Mouse (Mus musculus): Measurements from ENCODE around the gene Nfkbib.

Gene Nfkbib

GRCm38 (mm10) chr7:28769414-28769958 is 2.2 kb upstream of the Nfkbib start:
- no peak for DNase-seq (ENCODE audit: low spot score in 2 of 2)

- DNase-seq (ENCODE audit: low spot score in 2 of 2) = no peak
Measured at GRCm38 (mm10) chr7:28766910-28767309, 402 bp downstream of the Nfkbib start.

DNA sequence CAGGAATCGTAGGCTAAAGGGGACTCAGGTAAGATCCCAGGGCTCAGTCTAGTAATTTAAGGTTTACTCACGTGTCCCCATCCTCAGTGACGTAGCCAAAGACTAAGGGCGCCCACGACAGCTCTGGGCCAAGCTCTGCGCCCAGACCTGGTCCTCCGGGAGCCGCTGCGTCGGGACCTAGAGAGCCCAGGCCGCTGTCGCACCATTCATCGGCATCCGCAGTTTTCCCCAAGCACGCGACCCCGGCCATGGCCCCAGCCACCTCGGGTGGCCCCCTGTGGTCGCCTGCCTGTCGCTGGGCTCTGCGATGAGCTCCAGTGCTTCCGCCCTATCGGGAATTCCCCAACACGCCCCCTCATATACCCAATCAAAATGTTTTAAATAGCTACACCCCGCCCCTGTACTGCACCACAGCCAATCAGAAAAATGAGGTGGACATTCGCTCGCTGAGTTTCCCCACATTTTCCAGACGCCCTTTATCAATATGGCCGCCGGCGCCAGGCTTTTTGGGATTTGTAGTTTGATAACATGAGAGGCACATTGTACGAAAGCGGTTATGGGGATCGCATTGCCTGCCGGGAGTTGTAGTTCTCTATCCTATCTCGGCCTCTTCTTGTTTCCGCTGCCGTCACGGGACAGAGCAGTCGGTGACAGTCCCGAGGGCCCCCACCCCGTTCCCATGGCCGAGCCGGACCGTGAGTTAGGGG is 986 bp downstream of the Nfkbib start, which contains the start of gene Sirt2:
TSS of gene Sirt2 (plus strand) at position 563 of the 707 bp plus-strand sequence.
- DNase-seq (ENCODE audit: low spot score in 2 of 2) = peak; percentile 93 to 96

- no peak for DNase-seq (ENCODE audit: low spot score in 2 of 2)
Measured at GRCm38 (mm10) chr7:28765211-28765610, 2.1 kb downstream of the Nfkbib start.

DNA sequence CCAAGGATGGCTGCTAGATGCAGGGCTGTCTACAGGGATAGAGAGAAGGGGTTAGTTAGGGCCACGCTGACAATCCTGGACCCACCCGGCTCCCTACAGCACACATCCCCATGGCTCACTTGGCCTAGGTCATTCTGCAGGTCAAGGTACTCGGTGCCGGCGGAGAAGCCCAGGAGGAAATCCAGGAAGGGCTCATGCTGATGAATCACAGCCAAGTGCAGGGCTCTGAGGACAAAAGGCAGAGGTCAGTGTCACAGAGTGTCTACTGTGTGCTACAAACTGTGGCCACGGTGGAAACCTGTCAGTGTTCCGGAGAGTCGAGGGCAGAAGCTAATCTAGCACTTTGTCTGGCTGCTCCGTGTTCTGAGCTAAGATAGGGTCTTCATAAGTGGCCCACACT is 5.4 kb downstream of the Nfkbib start:
- DNase-seq (ENCODE audit: low spot score in 2 of 2) = no peak

DNA sequence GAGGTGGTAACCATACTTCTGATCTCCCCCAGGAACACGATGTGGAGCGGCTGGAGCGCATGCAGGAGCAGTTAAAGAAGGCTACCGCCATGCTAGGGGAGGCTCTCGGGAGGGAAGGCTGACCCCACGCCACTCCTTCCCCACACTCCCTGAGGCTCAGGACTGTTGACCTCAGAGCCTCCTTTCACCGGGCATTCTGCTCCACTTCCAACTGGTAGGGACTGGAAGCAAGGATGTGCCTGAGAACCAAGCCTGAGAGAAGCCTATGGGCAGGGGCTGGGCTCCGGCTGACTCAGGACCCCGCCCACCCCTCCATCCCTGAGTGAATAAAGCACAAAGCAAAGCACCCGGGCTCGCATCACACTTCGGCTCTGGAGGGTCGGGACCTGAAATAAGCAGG is 8.7 kb downstream of the Nfkbib start:
- no peak for DNase-seq (ENCODE audit: low spot score in 2 of 2)

DNA sequence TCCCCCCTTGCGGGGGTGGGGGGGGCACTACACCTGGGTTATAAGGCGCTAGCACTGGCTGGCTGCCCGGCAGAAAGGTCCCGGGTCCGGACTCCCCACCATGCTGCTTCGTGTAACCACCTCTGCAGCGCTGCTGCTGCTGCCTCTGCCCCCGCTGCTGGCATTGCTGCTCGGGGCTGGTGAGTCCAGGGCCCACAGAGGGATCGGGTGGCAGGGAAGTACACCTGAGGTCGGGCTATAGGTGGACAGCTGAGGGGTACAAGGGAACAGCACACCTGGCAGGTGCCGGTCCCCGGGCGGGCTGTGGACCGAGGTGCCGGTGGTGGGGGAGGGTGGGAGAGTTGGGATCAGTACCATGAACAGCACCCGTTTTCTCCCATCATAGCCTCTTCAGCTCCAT is 11.2 kb downstream of the Nfkbib start, which contains the start of gene Ccer2:
TSS of gene Ccer2 (plus strand) at position 96 of the 400 bp plus-strand sequence.
- no peak for DNase-seq (ENCODE audit: low spot score in 2 of 2)

DNA sequence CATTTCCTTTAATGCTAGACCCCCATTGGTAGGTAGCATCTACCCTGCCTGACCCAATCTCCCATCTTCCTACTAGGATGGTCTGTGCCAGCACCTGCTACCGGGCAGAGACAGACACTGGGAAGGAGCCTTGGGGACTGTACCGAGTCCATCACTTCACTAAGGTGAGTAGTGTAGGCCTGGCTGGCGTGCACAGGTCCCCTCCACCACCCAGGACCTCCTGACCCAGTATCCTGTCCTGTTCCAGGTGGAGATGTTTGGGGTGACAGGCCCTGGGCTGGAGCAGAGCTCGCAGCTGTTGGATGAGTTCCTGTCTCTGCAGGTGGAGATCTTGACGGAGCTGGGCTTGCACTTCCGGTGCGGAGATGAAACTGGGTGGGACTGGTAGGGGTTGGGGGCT is 17.4 kb downstream of the Nfkbib start:
- DNase-seq (ENCODE audit: low spot score in 2 of 2) = no peak

DNA sequence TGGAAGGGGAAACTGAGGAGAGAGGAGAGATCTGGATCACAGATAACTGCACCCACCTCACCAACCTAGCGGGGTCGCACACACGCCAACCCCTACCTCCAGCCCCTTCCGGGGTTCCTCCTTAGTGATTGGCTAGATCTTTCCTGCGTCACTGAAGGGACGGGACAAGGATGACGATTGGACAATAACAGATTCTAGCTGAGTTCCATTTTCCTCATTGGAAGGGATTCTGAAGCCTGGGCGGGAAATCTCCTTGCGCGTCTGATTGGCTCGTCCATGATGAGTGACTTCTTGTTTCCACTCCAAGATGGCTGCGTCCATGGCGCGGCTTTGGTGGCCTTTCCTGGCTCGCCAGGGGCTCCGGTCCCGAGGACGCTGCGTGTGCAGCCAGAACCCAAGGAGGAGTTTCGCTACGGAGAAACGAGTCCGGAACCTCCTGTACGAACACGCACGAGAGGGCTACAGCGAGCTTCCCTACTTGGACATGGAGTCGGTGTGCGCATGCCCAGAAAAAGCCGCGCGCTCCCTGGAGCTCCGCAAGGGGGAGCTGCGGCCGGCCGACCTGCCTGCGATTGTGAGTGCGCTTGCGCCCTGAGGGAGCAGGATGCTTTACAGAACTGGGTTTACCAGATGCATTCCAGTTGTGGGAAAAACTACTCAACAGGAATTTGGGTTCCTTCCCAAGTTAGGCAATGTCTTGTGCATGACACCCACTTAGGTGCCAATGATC is 25.4 kb downstream of the Nfkbib start, which contains the start of the genes Mrps12 and Sars2:
TSS of gene Mrps12 (minus strand) at position 112 of the 730 bp plus-strand sequence.
TSS of gene Sars2 (plus strand) at position 284 of the 730 bp plus-strand sequence.
- DNase-seq (ENCODE audit: low spot score in 2 of 2) = peak; percentile 93 to 94

GRCm38 (mm10) chr7:28741368-28741708 is 26.0 kb downstream of the Nfkbib start:
- no peak for DNase-seq (ENCODE audit: low spot score in 2 of 2)

GRCm38 (mm10) chr7:28740949-28741348 is 26.4 kb downstream of the Nfkbib start:
- no peak for DNase-seq (ENCODE audit: low spot score in 2 of 2)

DNA sequence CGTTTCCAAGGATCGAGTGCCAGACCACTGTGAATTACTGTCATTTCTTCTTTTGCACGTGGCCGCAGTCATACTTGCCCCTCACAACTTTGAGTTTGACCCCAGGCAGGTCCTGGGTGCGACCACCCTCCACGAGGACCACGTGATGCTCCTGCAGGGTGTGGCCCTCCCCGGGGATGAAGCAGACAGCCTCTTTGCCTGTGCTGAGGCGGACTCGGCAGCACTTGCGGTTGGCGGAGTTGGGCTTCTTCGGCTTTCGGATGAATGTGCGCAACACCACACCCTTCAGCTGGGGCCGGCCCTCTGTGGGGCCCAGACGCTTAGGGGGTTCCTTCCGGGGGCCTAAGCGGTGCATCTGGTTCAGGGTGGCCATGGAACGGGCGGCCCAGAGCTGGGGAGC is 27.5 kb downstream of the Nfkbib start:
- DNase-seq (ENCODE audit: low spot score in 2 of 2) = no peak

DNA sequence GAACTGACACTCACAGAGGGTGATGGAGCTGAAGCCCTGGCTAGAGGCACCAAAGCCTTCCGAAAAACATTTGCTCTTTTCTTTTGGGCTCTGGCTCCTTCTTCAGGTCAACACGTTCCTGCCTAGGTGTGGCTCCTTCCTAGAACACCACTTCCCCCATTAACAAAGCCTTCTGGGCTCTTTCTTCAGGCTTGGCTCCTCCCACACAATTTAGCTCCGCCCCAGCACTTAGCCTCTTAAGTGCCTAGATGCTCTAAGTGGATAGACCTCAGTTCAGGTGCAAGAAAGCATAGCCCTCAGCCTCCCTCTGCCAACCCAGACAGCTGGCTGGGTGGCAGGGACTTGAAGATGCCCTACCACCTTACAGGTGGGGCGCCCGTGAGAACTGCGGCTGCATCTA is 31.6 kb downstream of the Nfkbib start:
- DNase-seq (ENCODE audit: low spot score in 2 of 2) = no peak

- DNase-seq (ENCODE audit: low spot score in 2 of 2) = no peak
Measured at GRCm38 (mm10) chr7:28733211-28733610, 34.1 kb downstream of the Nfkbib start.

DNA sequence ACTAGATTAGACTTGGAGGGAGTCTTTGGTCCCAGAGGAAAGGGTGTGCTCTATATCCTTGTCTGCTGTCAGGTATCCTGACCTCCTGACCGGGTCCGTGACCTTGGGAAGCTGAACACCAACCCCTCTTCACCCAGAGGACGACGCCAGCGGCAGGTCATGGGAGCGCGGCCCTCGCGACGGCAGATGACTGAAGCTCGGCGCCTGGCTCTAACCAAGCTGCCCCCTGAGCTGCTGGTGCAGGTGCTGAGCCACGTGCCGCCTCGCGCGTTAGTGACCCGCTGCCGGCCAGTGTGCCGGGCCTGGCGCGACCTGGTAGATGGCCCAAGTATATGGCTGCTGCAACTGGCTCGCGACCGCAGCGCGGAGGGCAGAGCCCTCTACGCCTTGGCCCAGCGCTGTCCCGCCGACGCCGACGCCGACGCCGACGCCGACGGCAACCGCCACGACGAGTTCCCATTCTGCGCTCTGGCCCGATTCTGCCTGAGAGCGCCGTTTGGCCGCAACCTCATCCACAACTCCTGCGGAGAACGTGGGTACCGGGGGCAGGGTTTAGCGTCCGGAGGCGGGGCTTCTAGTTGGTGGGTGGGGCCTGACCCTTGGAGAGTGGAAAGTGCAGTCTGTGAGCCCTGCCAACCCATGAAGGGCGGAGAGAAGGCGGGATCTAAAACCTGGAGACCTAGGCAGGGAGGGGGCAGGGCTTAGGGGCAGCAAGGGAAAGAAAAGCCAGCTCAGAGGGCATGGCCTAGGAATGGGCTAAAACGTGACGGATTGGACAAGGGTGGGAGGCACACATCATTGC is 34.8 kb downstream of the Nfkbib start:
- DNase-seq (ENCODE audit: low spot score in 2 of 2) = peak; percentile 73 to 75

GRCm38 (mm10) chr7:28727649-28728340 is 39.5 kb downstream of the Nfkbib start:
- DNase-seq (ENCODE audit: low spot score in 2 of 2) = no peak

DNA sequence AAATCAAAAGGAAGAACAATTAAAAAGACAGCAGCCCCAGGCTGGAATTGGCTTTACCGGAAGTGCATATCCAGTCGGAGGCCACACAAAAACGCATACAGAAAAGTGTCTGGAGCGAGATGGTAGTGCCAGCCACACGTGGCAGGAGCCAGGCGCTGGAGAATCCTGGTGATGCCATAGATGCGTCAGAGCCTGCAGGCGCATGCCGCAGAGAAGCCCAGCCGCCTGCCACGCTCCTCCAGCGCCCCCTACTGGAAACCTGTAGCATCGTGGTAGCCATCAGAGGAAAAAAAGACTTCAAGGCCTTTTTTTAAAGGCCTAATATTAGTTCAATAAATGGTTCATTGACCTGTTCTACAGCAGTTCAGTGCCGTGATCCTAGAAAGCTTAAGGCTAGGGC is 40.7 kb downstream of the Nfkbib start:
- peak; percentile 58 to 90 for DNase-seq (ENCODE audit: low spot score in 2 of 2)

GRCm38 (mm10) chr7:28724613-28725012 is 42.7 kb downstream of the Nfkbib start:
- DNase-seq (ENCODE audit: low spot score in 2 of 2) = no peak

DNA sequence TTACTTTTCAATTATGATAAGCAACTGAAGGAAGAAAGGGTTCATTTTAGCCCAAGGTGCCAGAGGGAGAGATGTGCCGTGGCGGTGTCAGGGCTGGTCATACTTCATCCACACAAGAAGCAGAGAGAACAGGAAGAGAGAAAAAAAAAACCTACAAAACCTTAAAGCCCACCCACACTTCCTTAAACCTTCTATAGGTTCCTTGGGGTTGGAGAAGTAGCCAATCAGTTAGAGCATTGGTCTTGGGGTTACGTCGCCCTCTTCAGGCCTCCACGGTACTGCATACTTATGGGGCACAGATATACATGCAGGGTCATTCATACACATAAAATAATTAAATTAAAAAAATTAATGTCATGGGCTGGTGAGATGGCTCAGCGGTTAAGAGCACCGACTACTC is 45.2 kb downstream of the Nfkbib start:
- DNase-seq (ENCODE audit: low spot score in 2 of 2) = no peak

DNA sequence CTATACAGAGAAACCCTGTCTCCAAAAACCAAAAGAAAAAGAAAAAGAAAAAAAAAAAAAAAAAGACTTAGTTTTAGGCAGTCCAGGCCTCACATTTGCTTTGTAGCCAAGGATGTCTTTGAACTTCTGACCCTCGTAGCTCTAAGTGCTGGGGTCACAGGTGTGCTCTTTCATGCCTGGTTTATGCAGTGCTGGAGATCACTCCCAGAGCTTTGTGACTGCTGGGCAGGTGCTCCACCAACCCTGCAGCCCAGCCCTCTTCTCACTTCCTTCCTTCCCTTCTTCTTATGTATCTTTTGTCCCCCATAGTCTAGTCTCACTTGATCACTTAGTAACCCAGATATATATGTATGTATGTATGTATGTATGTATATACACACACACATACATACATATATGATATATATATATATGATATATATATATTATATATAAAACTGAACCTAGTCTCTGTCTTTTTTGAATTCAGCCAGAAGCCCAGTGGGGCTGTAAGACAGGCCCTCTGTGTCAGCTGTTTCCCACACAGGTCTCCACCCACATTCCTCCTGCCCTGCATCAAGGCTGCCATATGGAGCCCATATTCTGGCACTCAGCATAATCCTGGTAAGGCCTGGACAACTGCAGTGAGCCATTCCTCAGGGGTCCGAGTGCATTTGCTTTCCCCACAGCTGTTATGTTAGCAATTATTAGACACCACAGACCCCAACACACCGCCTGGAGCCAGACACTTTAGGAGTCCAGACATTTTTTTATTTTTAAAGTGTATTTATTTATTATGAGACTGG is 46.4 kb downstream of the Nfkbib start:
- no peak for DNase-seq (ENCODE audit: low spot score in 2 of 2)

- DNase-seq (ENCODE audit: low spot score in 2 of 2) = no peak
Measured at GRCm38 (mm10) chr7:28719650-28720049, 47.7 kb downstream of the Nfkbib start.

Measured in thymus, postnatal 10 days (tissue).